Mouse (Mus musculus): Measurements from ENCODE around the gene Tmem127.

DNA sequence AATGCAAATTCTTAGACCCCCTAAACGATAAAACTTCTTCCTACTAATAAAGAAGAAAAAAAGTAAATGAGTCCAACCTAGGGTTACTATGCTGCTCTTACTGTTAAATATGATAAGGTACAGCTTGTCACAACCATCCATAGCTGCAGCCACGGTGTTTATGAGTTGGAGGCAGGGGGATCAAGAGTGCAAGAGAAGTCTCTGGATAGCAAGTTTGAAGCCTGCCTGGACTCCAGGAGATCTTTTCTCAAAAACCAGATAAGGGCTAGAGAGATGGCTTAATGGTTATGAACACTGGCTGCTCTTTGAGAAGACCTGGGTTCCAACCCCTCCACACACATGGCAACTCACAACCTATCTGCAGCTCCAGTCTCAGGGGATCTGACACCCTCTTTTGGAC, 40.8 kb upstream of the Tmem127 start:
- TF ChIP-seq CTCF (IDR thresholded peaks at IDR 0.05; ENCODE audit: low read depth) (no peak), EP300 (IDR thresholded peaks at IDR 0.05; ENCODE audit: low read depth) (no peak)

Data from liver, postnatal 0 days (tissue).